Mouse (Mus musculus) myocyte (in vitro differentiated cells): Measurements from ENCODE around the gene 5730596B20Rik. TPM values are rescaled to one million over a fixed set of nuclear protein-coding genes. Genes with fewer than 3 reads are reported as not detected.

Source experiments
- H3K27me3 ChIP-seq: one replicate; pipeline ENCODE4 v1.6.1; 2011; ENCODE audit not compliant: control insufficient read depth, insufficient read depth, insufficient read length
- H3K36me3 ChIP-seq: one replicate; pipeline ENCODE4 v1.6.1; 2011; ENCODE audit not compliant: control insufficient read depth, insufficient read depth
- H3K4me2 ChIP-seq: one replicate; pipeline ENCODE4 v1.6.1; 2011; ENCODE audit warnings: low read depth, control low read depth
- H3K4me3 ChIP-seq: one replicate; pipeline ENCODE4 v1.5.1; 2011; ENCODE audit warnings: mild to moderate bottlenecking, control low read depth, moderate library complexity
- H3K79me2 ChIP-seq: one replicate; pipeline ENCODE4 v1.6.1; 2011; ENCODE audit not compliant: control insufficient read depth, insufficient read depth
- H3ac ChIP-seq: one replicate; pipeline ENCODE4 v1.6.1; 2011; ENCODE audit not compliant: control insufficient read depth, insufficient read length
- CEBPB ChIP-seq: IDR thresholded peaks from 2 replicates; pipeline ENCODE4 v1.6.1; 2011; ENCODE audit warnings: mild to moderate bottlenecking, moderate library complexity; ENCODE audit not compliant: poor library complexity, insufficient read depth, severe bottlenecking
- E2F4 ChIP-seq: IDR thresholded peaks from one replicate; pipeline ENCODE4 v1.6.1; 2011; ENCODE audit warnings: mild to moderate bottlenecking, control low read depth, moderate library complexity; ENCODE audit not compliant: insufficient read depth
- MAX ChIP-seq: IDR thresholded peaks from one replicate; pipeline ENCODE4 v1.6.1; 2011; ENCODE audit warnings: low read depth, mild to moderate bottlenecking, control low read depth
- MYOD1 ChIP-seq, 3 experiments: IDR thresholded peaks; one replicate each; pipeline ENCODE4 v1.6.1; 2011; ENCODE audit warnings: control low read depth in 2 of 3, low read depth in 2 of 3, mild to moderate bottlenecking in 2 of 3, moderate library complexity in 1 of 3; ENCODE audit not compliant: insufficient read length in 2 of 3, control insufficient read depth in 1 of 3
- MYOG ChIP-seq, 3 experiments: IDR thresholded peaks; one replicate each; pipeline ENCODE4 v1.6.1; 2011; ENCODE audit warnings: control low read depth in 2 of 3, low read depth in 2 of 3, mild to moderate bottlenecking in 2 of 3; ENCODE audit not compliant: insufficient read length in 2 of 3, control insufficient read depth in 1 of 3, insufficient read depth in 1 of 3
- POLR2A ChIP-seq: IDR thresholded peaks from one replicate; pipeline ENCODE4 v1.6.1; 2011; ENCODE audit warnings: low read depth, mild to moderate bottlenecking, control low read depth, moderate library complexity; ENCODE audit not compliant: insufficient read length
- POLR2AphosphoS2 ChIP-seq: IDR thresholded peaks from one replicate; pipeline ENCODE4 v1.6.1; 2011; ENCODE audit warnings: low read depth, control low read depth; ENCODE audit not compliant: insufficient read length
- REST ChIP-seq: IDR thresholded peaks from one replicate; pipeline ENCODE4 v1.6.1; 2011; ENCODE audit warnings: mild to moderate bottlenecking, control low read depth, moderate library complexity; ENCODE audit not compliant: insufficient read depth, insufficient read length
- SRF ChIP-seq: IDR thresholded peaks from one replicate; pipeline ENCODE4 v1.6.1; 2011; ENCODE audit warnings: low read depth; ENCODE audit not compliant: control insufficient read depth, insufficient read length
- TCF12 ChIP-seq: IDR thresholded peaks from one replicate; pipeline ENCODE4 v1.6.1; 2011; ENCODE audit warnings: mild to moderate bottlenecking, control low read depth; ENCODE audit not compliant: poor library complexity, insufficient read depth, severe bottlenecking
- TCF3 ChIP-seq: IDR thresholded peaks from one replicate; pipeline ENCODE4 v1.6.1; 2011; ENCODE audit warnings: low read depth, control low read depth; ENCODE audit not compliant: insufficient read length
- USF1 ChIP-seq: IDR thresholded peaks from one replicate; pipeline ENCODE4 v1.6.1; 2011; ENCODE audit warnings: low read depth, mild to moderate bottlenecking, control low read depth, moderate library complexity
- polyA plus RNA-seq: library from polyadenylated mRNA; unstranded; fragments of >200 nt; fragmentation: generic; extraction: Trizol; gene quantifications from one replicate; pipeline ENCODE4 v1.2.1, GENCODE M21; 2012; ENCODE audit warnings: missing spikeins

The 5730596B20Rik gene
- polyA plus RNA-seq, 1 experiment, result 0.11 TPM

- H3K79me2 ChIP-seq, result peaks cover 21% of the 10 kb centered on the region
- H3K27me3 ChIP-seq, result no peaks in the 10 kb centered on the region
- no peak overlapping the region for H3ac ChIP-seq
- TF ChIP-seq TCF3, result no peak
- TF ChIP-seq REST, result no peak
- no peak for TF ChIP-seq E2F4
- no peak for TF ChIP-seq CEBPB
- no peak for TF ChIP-seq POLR2A
- TF ChIP-seq SRF, result no peak
- TF ChIP-seq POLR2AphosphoS2, result no peak
- TF ChIP-seq MAX, result no peak
- TF ChIP-seq TCF12, result no peak
- no peak for TF ChIP-seq USF1
- peak overlapping the region; percentile 88 for H3K4me2 ChIP-seq
- H3K36me3 ChIP-seq, result no peaks in the 10 kb centered on the region
- peak overlapping the region; percentile 89 for H3K4me3 ChIP-seq
These were observed 40.8 kb downstream of the 5730596B20Rik start for GRCm38 (mm10) chr6:52217895-52218642.

GRCm38 (mm10) chr6:52218643-52219215, 41.4 kb downstream of the 5730596B20Rik start:
- Histone ChIP-seq H3K4me2 (peak overlapping the region; percentile 88), H3K79me2 (peaks cover 28% of the 10 kb centered on the region), H3K4me3 (peak overlapping the region; percentile 89), H3K36me3 (no peaks in the 10 kb centered on the region), H3K27me3 (no peaks in the 10 kb centered on the region), H3ac (no peak overlapping the region)
- TF ChIP-seq MAX (no peak), POLR2AphosphoS2 (no peak), MYOG (IDR thresholded peaks at IDR 0.05; ENCODE audit: control insufficient read depth in 1 of 3, insufficient read depth in 1 of 3, insufficient read length in 2 of 3, low read depth in 2 of 3) (no peak), TCF12 (no peak), POLR2A (no peak), USF1 (no peak), TCF3 (no peak), SRF (no peak), REST (no peak), CEBPB (no peak), E2F4 (no peak), MYOD1 (IDR thresholded peaks at IDR 0.05; ENCODE audit: control insufficient read depth in 1 of 3, insufficient read length in 2 of 3, low read depth in 2 of 3) (no peak)

- H3K4me3 ChIP-seq, result peak overlapping the region; percentile 89
- H3K79me2 ChIP-seq, result peaks cover 35% of the 10 kb centered on the region
- H3K4me2 ChIP-seq, result peak overlapping the region; percentile 88
- no peak for TF ChIP-seq REST
- no peak for TF ChIP-seq MYOD1 (IDR thresholded peaks at IDR 0.05; ENCODE audit: control insufficient read depth in 1 of 3, insufficient read length in 2 of 3, low read depth in 2 of 3)
- TF ChIP-seq POLR2A, result no peak
- no peak for TF ChIP-seq CEBPB
- no peak for TF ChIP-seq USF1
- no peak for TF ChIP-seq TCF3
- no peak for TF ChIP-seq SRF
- no peak for TF ChIP-seq MAX
- no peak for TF ChIP-seq MYOG (IDR thresholded peaks at IDR 0.05; ENCODE audit: control insufficient read depth in 1 of 3, insufficient read depth in 1 of 3, insufficient read length in 2 of 3, low read depth in 2 of 3)
- no peak for TF ChIP-seq TCF12
- no peaks in the 10 kb centered on the region for H3K36me3 ChIP-seq
- no peak overlapping the region for H3ac ChIP-seq
- no peaks in the 10 kb centered on the region for H3K27me3 ChIP-seq
These were observed 42.1 kb downstream of the 5730596B20Rik start for GRCm38 (mm10) chr6:52219234-52219942.

- peak overlapping the region; percentile 88 for H3K4me2 ChIP-seq
- H3K4me3 ChIP-seq, result peak overlapping the region; percentile 89
- no peaks in the 10 kb centered on the region for H3K36me3 ChIP-seq
- no peak for TF ChIP-seq MYOG (IDR thresholded peaks at IDR 0.05; ENCODE audit: control insufficient read depth in 1 of 3, insufficient read depth in 1 of 3, insufficient read length in 2 of 3, low read depth in 2 of 3)
- TF ChIP-seq TCF12, result no peak
- peak; percentile 40 for TF ChIP-seq POLR2AphosphoS2
- TF ChIP-seq MYOD1 (IDR thresholded peaks at IDR 0.05; ENCODE audit: control insufficient read depth in 1 of 3, insufficient read length in 2 of 3, low read depth in 2 of 3), result no peak
- peak; percentile 66 for TF ChIP-seq POLR2A
- no peaks in the 10 kb centered on the region for H3K27me3 ChIP-seq
- peak overlapping the region; percentile 84 for H3ac ChIP-seq
- peaks cover 43% of the 10 kb centered on the region for H3K79me2 ChIP-seq
These were observed 42.9 kb downstream of the 5730596B20Rik start for GRCm38 (mm10) chr6:52220003-52220864.
